Mouse (Mus musculus) thymus, postnatal 25 days (tissue): ENCODE measurements around the gene Celf2.

Experiments used
- DNase-seq: peaks from one replicate; pipeline ENCODE4 v3.0.0; 2022

The Celf2 gene

GRCm38 (mm10) chr2:6893597-6893996 lies 615.8 kb downstream of the Celf2 start:
- DNase-seq = no peak

- DNase-seq = no peak
These were observed 616.3 kb downstream of the Celf2 start for GRCm38 (mm10) chr2:6893095-6893494.

- DNase-seq = no peak
These were observed 624.3 kb downstream of the Celf2 start for GRCm38 (mm10) chr2:6884796-6885711.

- no peak for DNase-seq
These were observed 625.2 kb downstream of the Celf2 start for GRCm38 (mm10) chr2:6883996-6884795.

GRCm38 (mm10) chr2:6882236-6882885 lies 627.0 kb downstream of the Celf2 start:
- no peak for DNase-seq

- no peak for DNase-seq
These were observed 628.3 kb downstream of the Celf2 start for GRCm38 (mm10) chr2:6880941-6881575.

- no peak for DNase-seq
These were observed 632.3 kb downstream of the Celf2 start for GRCm38 (mm10) chr2:6877094-6877493.

GRCm38 (mm10) chr2:6876547-6876946 lies 632.8 kb downstream of the Celf2 start:
- no peak for DNase-seq

GRCm38 (mm10) chr2:6875071-6875611 lies 634.2 kb downstream of the Celf2 start:
- DNase-seq = no peak

GRCm38 (mm10) chr2:6874266-6874955 lies 635.0 kb downstream of the Celf2 start:
- DNase-seq = no peak

GRCm38 (mm10) chr2:6873711-6874110 lies 635.7 kb downstream of the Celf2 start:
- DNase-seq = no peak

GRCm38 (mm10) chr2:6872894-6873255 lies 636.5 kb downstream of the Celf2 start:
- DNase-seq = no peak

GRCm38 (mm10) chr2:6872131-6872893 lies 637.1 kb downstream of the Celf2 start:
- DNase-seq = peak; percentile 84

- no peak for DNase-seq
These were observed 637.9 kb downstream of the Celf2 start for GRCm38 (mm10) chr2:6871281-6872130.

GRCm38 (mm10) chr2:6869956-6870710 lies 639.2 kb downstream of the Celf2 start:
- no peak for DNase-seq

- DNase-seq = no peak
These were observed 642.1 kb downstream of the Celf2 start for GRCm38 (mm10) chr2:6867297-6867696.

- no peak for DNase-seq
These were observed 643.6 kb downstream of the Celf2 start for GRCm38 (mm10) chr2:6865785-6866184.

- DNase-seq = no peak
These were observed 659.2 kb downstream of the Celf2 start for GRCm38 (mm10) chr2:6850102-6850644.

- DNase-seq = no peak
These were observed 660.0 kb downstream of the Celf2 start for GRCm38 (mm10) chr2:6849388-6849787.
